Mouse (Mus musculus): ENCODE results near the gene Slamf6. TPM values are rescaled to one million over a fixed set of nuclear protein-coding genes. Genes with fewer than 3 reads are reported as not detected.

Slamf6 gene
- polyA plus RNA-seq, 1 experiment from 2014 or later, result not detected

- Histone ChIP-seq H3K4me2 (no peak overlapping the region), H3K27me3 (ENCODE audit: control insufficient read depth, insufficient read depth, low read length) (no peaks in the 10 kb centered on the region), H3K4me1 (ENCODE audit: control insufficient read depth, insufficient read depth, low read length) (peaks cover 14% of the 10 kb centered on the region; the same call in 1 of the 2 replicates), H3K9ac (ENCODE audit: low read depth, low read length) (no peak overlapping the region), H3K27ac (ENCODE audit: low read depth, low read length) (no peak overlapping the region; the same call in 1 of the 2 replicates), H3K4me3 (ENCODE audit: low read depth, low read length) (no peak overlapping the region), H3K36me3 (ENCODE audit: control insufficient read depth, insufficient read depth, low read length) (no peaks in the 10 kb centered on the region), H3K9me3 (replicated peaks; ENCODE audit: control insufficient read depth, low read length) (no peaks in the 10 kb centered on the region)
- no peak for ATAC-seq (replicated peaks; ENCODE audit: insufficient number of reproducible peaks, low FRiP score, low TSS enrichment)
- 50% methylated on average over 7 of the region's 7 CpGs for WGBS (ENCODE audit: insufficient replicate concordance)
Measured at GRCm38 (mm10) chr1:171996701-171997100, 79.4 kb downstream of the Slamf6 start.

DNA sequence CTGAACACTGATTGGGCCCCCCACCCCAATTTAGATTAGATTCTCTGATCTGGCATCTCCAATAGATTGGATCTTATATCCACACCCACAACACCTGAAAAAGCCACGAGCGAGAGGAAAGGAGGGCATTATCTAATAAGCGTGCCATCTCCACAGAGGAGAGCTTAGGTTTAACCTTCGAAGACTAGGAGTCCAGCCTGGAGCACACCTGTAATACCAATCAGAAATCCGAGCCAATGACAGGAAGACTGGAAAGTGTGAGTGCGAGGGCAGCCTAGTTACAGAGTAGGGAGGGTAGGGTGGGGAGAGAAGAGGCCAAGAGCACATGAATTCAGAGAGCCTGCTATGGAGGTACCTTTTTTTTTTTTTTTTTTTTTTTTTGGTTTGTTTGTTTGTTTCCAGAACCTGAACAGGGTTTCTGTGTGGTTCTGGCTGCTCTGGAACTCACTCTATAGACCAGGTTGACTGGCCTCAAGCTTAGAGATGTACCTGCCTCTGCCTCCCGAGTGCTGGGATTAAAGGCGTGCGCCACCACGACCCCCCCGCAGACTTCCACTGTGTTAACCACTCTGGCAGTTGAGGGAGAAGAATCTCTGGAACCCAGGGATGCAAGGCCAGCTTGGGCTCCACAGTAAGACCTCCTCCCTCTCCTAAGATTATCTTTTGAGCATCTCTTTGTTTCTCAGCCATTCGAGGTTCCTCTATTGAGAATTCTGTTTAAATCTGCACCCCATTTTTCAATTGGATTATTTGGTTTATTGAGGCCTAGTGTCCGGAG is 81.7 kb downstream of the Slamf6 start:
- H3K4me1 ChIP-seq (ENCODE audit: control insufficient read depth, insufficient read depth, low read length), result peaks cover 14% of the 10 kb centered on the region; the same call in 1 of the 2 replicates
- WGBS (ENCODE audit: insufficient replicate concordance), result 84% methylated on average over 13 of the region's 13 CpGs
- no peak for ATAC-seq (replicated peaks; ENCODE audit: insufficient number of reproducible peaks, low FRiP score, low TSS enrichment)
- H3K36me3 ChIP-seq (ENCODE audit: control insufficient read depth, insufficient read depth, low read length), result no peaks in the 10 kb centered on the region
- H3K27ac ChIP-seq (ENCODE audit: low read depth, low read length), result no peak overlapping the region
- H3K9me3 ChIP-seq (replicated peaks; ENCODE audit: control insufficient read depth, low read length), result no peaks in the 10 kb centered on the region
- H3K27me3 ChIP-seq (ENCODE audit: control insufficient read depth, insufficient read depth, low read length), result no peaks in the 10 kb centered on the region
- no peak overlapping the region for H3K9ac ChIP-seq (ENCODE audit: low read depth, low read length)
- no peak overlapping the region for H3K4me2 ChIP-seq
- no peak overlapping the region for H3K4me3 ChIP-seq (ENCODE audit: low read depth, low read length)

- H3K27me3 ChIP-seq (ENCODE audit: control insufficient read depth, insufficient read depth, low read length), result no peaks in the 10 kb centered on the region
- no peak overlapping the region for H3K4me3 ChIP-seq (ENCODE audit: low read depth, low read length)
- H3K9ac ChIP-seq (ENCODE audit: low read depth, low read length), result no peak overlapping the region
- H3K9me3 ChIP-seq (replicated peaks; ENCODE audit: control insufficient read depth, low read length), result no peaks in the 10 kb centered on the region
- no peak for ATAC-seq (replicated peaks; ENCODE audit: insufficient number of reproducible peaks, low FRiP score, low TSS enrichment)
- peaks cover 4% of the 10 kb centered on the region; the same call in 1 of the 2 replicates for H3K36me3 ChIP-seq (ENCODE audit: control insufficient read depth, insufficient read depth, low read length)
- no peak overlapping the region for H3K4me2 ChIP-seq
- peaks cover 2% of the 10 kb centered on the region; the same call in 1 of the 2 replicates for H3K4me1 ChIP-seq (ENCODE audit: control insufficient read depth, insufficient read depth, low read length)
- no peak overlapping the region for H3K27ac ChIP-seq (ENCODE audit: low read depth, low read length)
- WGBS (ENCODE audit: insufficient replicate concordance), result 44% methylated on average over 3 of the region's 3 CpGs
Measured at GRCm38 (mm10) chr1:172000641-172001040, 83.3 kb downstream of the Slamf6 start.

- H3K27ac ChIP-seq (ENCODE audit: low read depth, low read length), result no peak overlapping the region
- no peak overlapping the region for H3K4me2 ChIP-seq
- H3K4me3 ChIP-seq (ENCODE audit: low read depth, low read length), result no peak overlapping the region
- no peaks in the 10 kb centered on the region for H3K4me1 ChIP-seq (ENCODE audit: control insufficient read depth, insufficient read depth, low read length)
- H3K9me3 ChIP-seq (replicated peaks; ENCODE audit: control insufficient read depth, low read length), result no peaks in the 10 kb centered on the region
- 66% methylated on average over 12 of the region's 12 CpGs for WGBS (ENCODE audit: insufficient replicate concordance)
- no peak overlapping the region for H3K9ac ChIP-seq (ENCODE audit: low read depth, low read length)
- peaks cover 11% of the 10 kb centered on the region for H3K36me3 ChIP-seq (ENCODE audit: control insufficient read depth, insufficient read depth, low read length)
- H3K27me3 ChIP-seq (ENCODE audit: control insufficient read depth, insufficient read depth, low read length), result no peaks in the 10 kb centered on the region
- 0 out of 2 replicates have a peak, but pooled peaks have one; percentile 43 for ATAC-seq (replicated peaks; ENCODE audit: insufficient number of reproducible peaks, low FRiP score, low TSS enrichment)
Measured at GRCm38 (mm10) chr1:172001665-172002064, 84.3 kb downstream of the Slamf6 start.

Other genes with a start within 250 kb of the Slamf6 start
- gene Cd48, start 235.5 kb upstream of the Slamf6 start, polyA plus RNA-seq (2014; fragmentation: Nextera tagmentation; extraction: Ambion mirVana), result 0.18 and 0.53 TPM in 2 replicates
- 0.23 and 0.38 TPM in 2 replicates for gene Slamf1, start 150.4 kb upstream of the Slamf6 start, polyA plus RNA-seq (2014; fragmentation: Nextera tagmentation; extraction: Ambion mirVana)
- 0.86 and 1.2 TPM in 2 replicates for gene Cd84, start 77.8 kb upstream of the Slamf6 start, polyA plus RNA-seq (2014; fragmentation: Nextera tagmentation; extraction: Ambion mirVana)
- gene Gm10521, start 21.9 kb upstream of the Slamf6 start, polyA plus RNA-seq (2014; fragmentation: Nextera tagmentation; extraction: Ambion mirVana), result not detected in 2 replicates
- gene Vangl2, start 110.9 kb downstream of the Slamf6 start, polyA plus RNA-seq (2014; fragmentation: Nextera tagmentation; extraction: Ambion mirVana), result 10.4 and 10.9 TPM in 2 replicates
- not detected in 2 replicates for gene Nhlh1, start 140.1 kb downstream of the Slamf6 start, polyA plus RNA-seq (2014; fragmentation: Nextera tagmentation; extraction: Ambion mirVana)
- 146 and 201 TPM in 2 replicates for gene Copa, start 165.0 kb downstream of the Slamf6 start, polyA plus RNA-seq (2014; fragmentation: Nextera tagmentation; extraction: Ambion mirVana)
- 115 and 122 TPM in 2 replicates for gene Ncstn, start 165.3 kb downstream of the Slamf6 start, polyA plus RNA-seq (2014; fragmentation: Nextera tagmentation; extraction: Ambion mirVana)
- 120 and 139 TPM in 2 replicates for gene Pex19, start 209.2 kb downstream of the Slamf6 start, polyA plus RNA-seq (2014; fragmentation: Nextera tagmentation; extraction: Ambion mirVana)
- gene Dcaf8, start 230.6 kb downstream of the Slamf6 start, polyA plus RNA-seq (2014; fragmentation: Nextera tagmentation; extraction: Ambion mirVana), result 85.4 and 105 TPM in 2 replicates

All from heart, embryonic 11.5 days (tissue).